Mouse (Mus musculus) C2C12 (cell line): ENCODE results near the gene Hs3st1.

Experiments used
- CEBPB ChIP-seq: IDR thresholded peaks from one replicate; pipeline ENCODE4 v1.6.1; 2011; ENCODE audit warnings: low read depth, mild to moderate bottlenecking, control low read depth, moderate library complexity
- CTCF ChIP-seq: IDR thresholded peaks from one replicate; pipeline ENCODE4 v1.5.1; 2011; ENCODE audit not compliant: control insufficient read depth, insufficient read depth, insufficient read length
- MAX ChIP-seq: IDR thresholded peaks from one replicate; pipeline ENCODE4 v1.6.1; 2011; ENCODE audit warnings: mild to moderate bottlenecking, control low read depth
- MYOD1 ChIP-seq: IDR thresholded peaks from one replicate; pipeline ENCODE4 v1.6.1; 2011; ENCODE audit warnings: low read depth; ENCODE audit not compliant: control insufficient read depth, insufficient read length
- MYOG ChIP-seq: IDR thresholded peaks from one replicate; pipeline ENCODE4 v1.6.1; 2011; ENCODE audit not compliant: control insufficient read depth, insufficient read length; ENCODE audit errors: extremely low read depth
- USF1 ChIP-seq: IDR thresholded peaks from one replicate; pipeline ENCODE4 v1.6.1; 2011; ENCODE audit warnings: low read depth, mild to moderate bottlenecking, control low read depth, moderate library complexity

DNA sequence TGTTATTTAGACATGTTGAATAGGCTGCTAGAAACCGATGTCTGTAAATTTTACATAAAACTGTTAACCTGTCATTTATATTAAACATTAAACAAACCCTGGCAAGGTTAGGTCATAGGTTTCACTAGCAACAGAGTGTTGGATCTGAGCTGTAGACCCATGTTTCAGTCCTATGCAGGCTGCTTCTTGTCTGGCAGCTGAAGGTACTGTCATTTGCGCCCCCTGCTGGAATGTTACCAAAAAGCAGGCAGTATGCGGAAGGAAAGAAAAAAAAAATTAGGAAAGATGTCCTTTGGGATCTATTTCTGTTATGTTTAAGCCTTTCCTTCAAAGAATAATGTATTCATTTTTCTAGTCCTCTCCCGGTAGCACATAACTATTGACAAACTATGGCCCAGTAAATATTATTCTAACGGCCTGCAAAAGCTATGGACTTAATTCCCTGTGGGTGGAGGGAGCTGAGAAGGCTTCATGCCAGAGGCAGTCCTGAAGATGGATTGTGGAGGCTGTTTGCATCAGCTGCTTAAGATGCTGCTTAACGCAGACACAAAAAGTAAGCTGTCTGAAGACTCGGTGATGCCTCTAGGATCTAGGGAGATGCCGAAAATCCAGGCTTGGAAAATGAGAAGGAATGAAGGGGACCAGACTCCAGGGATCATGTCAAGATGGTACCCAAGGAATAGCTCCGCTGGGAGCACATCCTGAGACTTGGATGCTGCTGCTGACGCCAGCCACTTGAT lies 115.7 kb downstream of the Hs3st1 start:
- no peak for TF ChIP-seq CTCF
- no peak for TF ChIP-seq MYOG
- TF ChIP-seq MYOD1: no peak
- TF ChIP-seq CEBPB: no peak
- no peak for TF ChIP-seq USF1
- no peak for TF ChIP-seq MAX
